10 mouse cellular contexts compared by ENCODE assay signal in genomic region chr9:52148311-52148710, GRCm38 (mm10). TPM values are rescaled to one million over a fixed set of nuclear protein-coding genes. Genes with fewer than 3 reads are reported as not detected.
DNase-seq lines count a peak whose midpoint lies in the region; ATAC-seq lines count a peak whose summit lies in the region.
"Had no signal": no experiment of that assay in that cellular context is flagged by ENCODE, and none has a peak within 500 bp of the region (broad histone marks: within the 10 kb centered on the region; RNA-seq: fewer than 3 reads in every experiment).

No protein-coding gene starts in this region.

- peak overlapping the region; percentile 75 for H3K27ac ChIP-seq in brown adipose tissue, adult 24 weeks (replicated peaks; ENCODE audit: low read depth, low read length)
- no peak overlapping the region; the same call in 1 of the 2 replicates for H3K27ac ChIP-seq in embryonic facial prominence, embryonic 11.5 days (replicated peaks; ENCODE audit: low read depth, low read length)
- peak overlapping the region; percentile 80 for H3K27ac ChIP-seq in hindbrain, embryonic 13.5 days
- H3K27ac ChIP-seq in midbrain, embryonic 15.5 days, result peak overlapping the region; percentile 74
- H3K27ac ChIP-seq: lung, embryonic 15.5 days had no signal

- peak overlapping the region; percentile 52 for H3K4me3 ChIP-seq in brown adipose tissue, adult 24 weeks (ENCODE audit: insufficient read depth, low read depth, low read length)
- peak overlapping the region; percentile 18; the same call in 1 of the 2 replicates for H3K4me3 ChIP-seq in embryonic facial prominence, embryonic 11.5 days (ENCODE audit: low read depth, low read length)
- H3K4me3 ChIP-seq in hindbrain, embryonic 13.5 days, result peak overlapping the region; percentile 41
- peak overlapping the region; percentile 34 for H3K4me3 ChIP-seq in midbrain, embryonic 15.5 days
- H3K4me3 ChIP-seq: lung, embryonic 15.5 days had no signal

- H3K9me3 ChIP-seq in embryonic facial prominence, embryonic 11.5 days (replicated peaks; ENCODE audit: control insufficient read depth, low read length), result no peaks in the 10 kb centered on the region
- no peaks in the 10 kb centered on the region for H3K9me3 ChIP-seq in hindbrain, embryonic 13.5 days
- H3K9me3 ChIP-seq in midbrain, embryonic 15.5 days, result no peaks in the 10 kb centered on the region
- H3K9me3 ChIP-seq: lung, embryonic 15.5 days had no signal

- intact Hi-C loops in left cerebral cortex, postnatal 14 days (cut with DNase I), result no loop called here

- no peaks in the 10 kb centered on the region for H3K27me3 ChIP-seq in embryonic facial prominence, embryonic 11.5 days (ENCODE audit: control insufficient read depth, insufficient read depth, low read length)
- no peaks in the 10 kb centered on the region for H3K27me3 ChIP-seq in hindbrain, embryonic 13.5 days
- H3K27me3 ChIP-seq in midbrain, embryonic 15.5 days (replicated peaks), result no peaks in the 10 kb centered on the region
- H3K27me3 ChIP-seq: lung, embryonic 15.5 days had no signal

- no peak for DNase-seq in embryonic facial prominence, embryonic 11.5 days (ENCODE audit: low spot score)
- DNase-seq in adrenal gland, postnatal 36 days, result no peak
- no peak for DNase-seq in frontal cortex, postnatal 25 days (ENCODE audit: low spot score in 2 of 2)
- DNase-seq in left cerebral cortex, postnatal 14 days (ENCODE audit: low spot score in 2 of 2), result no peak
- DNase-seq: heart, postnatal 14 days; kidney, postnatal 10 days had no signal

- ATAC-seq in embryonic facial prominence, embryonic 11.5 days (replicated peaks; ENCODE audit: insufficient number of reproducible peaks, low FRiP score, low TSS enrichment, low read depth), result no peak
- no peak for ATAC-seq in hindbrain, embryonic 13.5 days (ENCODE audit: low FRiP score)
- no peak for ATAC-seq in midbrain, embryonic 15.5 days (replicated peaks)

- H3K9ac ChIP-seq in embryonic facial prominence, embryonic 11.5 days (replicated peaks; ENCODE audit: low read length), result no peak overlapping the region
- H3K9ac ChIP-seq in hindbrain, embryonic 13.5 days, result peak overlapping the region; percentile 63; the same call in 1 of the 2 replicates
- H3K9ac ChIP-seq in midbrain, embryonic 15.5 days, result peak overlapping the region; percentile 23
- H3K9ac ChIP-seq: lung, embryonic 15.5 days had no signal

- H3K36me3 ChIP-seq in embryonic facial prominence, embryonic 11.5 days (replicated peaks; ENCODE audit: control insufficient read depth, insufficient read depth, low read depth, low read length), result no peaks in the 10 kb centered on the region
- H3K36me3 ChIP-seq in hindbrain, embryonic 13.5 days, result peaks cover 6% of the 10 kb centered on the region; the same call in 1 of the 2 replicates
- H3K36me3 ChIP-seq in midbrain, embryonic 15.5 days (replicated peaks), result no peaks in the 10 kb centered on the region
- H3K36me3 ChIP-seq: lung, embryonic 15.5 days had no signal

- no peak overlapping the region; the same call in 1 of the 2 replicates for H3K4me2 ChIP-seq in embryonic facial prominence, embryonic 11.5 days (ENCODE audit: low read depth, low read length)
- peak overlapping the region; percentile 57 for H3K4me2 ChIP-seq in hindbrain, embryonic 13.5 days
- H3K4me2 ChIP-seq in midbrain, embryonic 15.5 days, result peak overlapping the region; percentile 39
- H3K4me2 ChIP-seq: lung, embryonic 15.5 days had no signal

- H3K4me1 ChIP-seq in brown adipose tissue, adult 24 weeks (ENCODE audit: control insufficient read depth, insufficient read depth, insufficient read length, low read length), result peaks cover 12% of the 10 kb centered on the region
- H3K4me1 ChIP-seq in embryonic facial prominence, embryonic 11.5 days (ENCODE audit: control insufficient read depth, insufficient read depth, low read length), result no peaks in the 10 kb centered on the region
- H3K4me1 ChIP-seq in hindbrain, embryonic 13.5 days (replicated peaks), result peaks cover 60% of the 10 kb centered on the region
- H3K4me1 ChIP-seq in midbrain, embryonic 15.5 days, result peaks cover 55% of the 10 kb centered on the region
- H3K4me1 ChIP-seq: lung, embryonic 15.5 days had no signal

- 67% methylated on average over 3 of the region's 3 CpGs for WGBS in embryonic facial prominence, embryonic 11.5 days
- WGBS in hindbrain, embryonic 13.5 days, result 8% methylated on average over 3 of the region's 3 CpGs
- 6% methylated on average over 3 of the region's 3 CpGs for WGBS in midbrain, embryonic 15.5 days

RNA-seq across cellular contexts. Expression of gene Zc3h12c, which starts 20.1 kb away (rescaled TPM):
- 1.1 and 1.5 TPM in 2 replicates for polyA plus RNA-seq in brown adipose tissue, adult 24 weeks (2012; ENCODE audit: insufficient read depth, insufficient read length, missing spikeins)
- 5.5 and 6.0 TPM in 2 replicates for polyA plus RNA-seq in embryonic facial prominence, embryonic 11.5 days (2014; fragmentation: Nextera tagmentation; extraction: Ambion mirVana)
- 6.1 and 6.5 TPM in 2 replicates for polyA plus RNA-seq in hindbrain, embryonic 13.5 days (2015; fragmentation: Nextera tagmentation; extraction: Ambion mirVana)
- polyA plus RNA-seq in midbrain, embryonic 15.5 days (2015; fragmentation: Nextera tagmentation; extraction: Ambion mirVana), result 6.0 and 6.4 TPM in 2 replicates
- 10 to 100 TPM; 24.5 to 27.2 TPM for total RNA-seq in adrenal gland, postnatal 36 days (2021)
- total RNA-seq in left cerebral cortex, postnatal 14 days (2021), result 10 to 100 TPM; 10.7 to 10.9 TPM
